Mouse (Mus musculus) hindbrain, postnatal 0 days (tissue): ENCODE results near the gene Elovl7. TPM values are rescaled to one million over a fixed set of nuclear protein-coding genes. Genes with fewer than 3 reads are reported as not detected.

Experiments
- ATAC-seq: fragments of 200-750 bp; cut with Nextera tagmentation; 2 replicates; pipeline ENCODE4 v1.8.0; 2017; ENCODE audit warnings: mild to moderate bottlenecking, moderate TSS enrichment, moderate library complexity
- DNase-seq: peaks from one replicate; pipeline ENCODE4 v3.0.0-alpha.2; 2015; ENCODE audit warnings: low spot score
- H3K27ac ChIP-seq: fragments of 300-500 bp; sonication (generic); 2 replicates; pipeline ENCODE4 v1.5.1; 2014; ENCODE audit warnings: mild to moderate bottlenecking
- H3K27me3 ChIP-seq: fragments of 300-500 bp; sonication (generic); 2 replicates; pipeline ENCODE4 v1.6.1; 2014; ENCODE audit warnings: low read length, mixed read lengths; ENCODE audit not compliant: insufficient read depth
- H3K36me3 ChIP-seq: fragments of 300-500 bp; sonication (generic); 2 replicates; pipeline ENCODE4 v1.6.1; 2014; ENCODE audit warnings: low read length, mixed read lengths; ENCODE audit not compliant: insufficient read depth
- H3K4me1 ChIP-seq: fragments of 300-500 bp; sonication (generic); 2 replicates; pipeline ENCODE4 v1.6.1; 2014; ENCODE audit warnings: antibody characterized with exemption, low read length, mixed read lengths; ENCODE audit not compliant: insufficient read depth
- H3K4me2 ChIP-seq: fragments of 300-500 bp; sonication (generic); 2 replicates; pipeline ENCODE4 v1.6.1; 2014; ENCODE audit warnings: low read depth, mild to moderate bottlenecking, low read length, moderate library complexity, mixed read lengths
- H3K4me3 ChIP-seq: fragments of 300-500 bp; sonication (generic); 2 replicates; pipeline ENCODE4 v1.5.1; 2014; ENCODE audit warnings: low read length
- H3K9ac ChIP-seq: fragments of 300-500 bp; sonication (generic); replicated peaks from 2 replicates; pipeline ENCODE4 v1.6.1; 2014; ENCODE audit warnings: mild to moderate bottlenecking, low read length, moderate library complexity, mixed read lengths
- H3K9me3 ChIP-seq: fragments of 300-500 bp; sonication (generic); 2 replicates; pipeline ENCODE4 v1.6.1; 2016; ENCODE audit warnings: low read length, mixed read lengths
- CTCF ChIP-seq: IDR thresholded peaks from 2 replicates; pipeline ENCODE4 v1.5.1; 2016; ENCODE audit warnings: antibody characterized with exemption, control low read depth, low read depth
- WGBS: fragments of 180-500 bp; shearing (Covaris S2); extraction: QIAGEN DNeasy Blood & Tissue Kit; methylation state at CpG from one replicate; pipeline ENCODE4 v1.1.7; 2014; 5-methylcytosine and 5-hydroxymethylcytosine counted together
- polyA plus RNA-seq: library from polyadenylated mRNA; unstranded; fragments of >200 nt; fragmentation: Nextera tagmentation; extraction: Ambion mirVana; gene quantifications from 2 replicates; pipeline ENCODE4 v1.2.1, GENCODE M21; 2015
- total RNA-seq: library from RNA; depleted of rRNA; stranded (reverse); fragments of >200 nt; gene quantifications from 2 replicates; pipeline ENCODE4 v1.2.3, GENCODE M21; 2014

The Elovl7 gene
- total and polyA plus RNA-seq, 2 experiments from 2014 or later, result 4.0 to 5.2 TPM

DNA sequence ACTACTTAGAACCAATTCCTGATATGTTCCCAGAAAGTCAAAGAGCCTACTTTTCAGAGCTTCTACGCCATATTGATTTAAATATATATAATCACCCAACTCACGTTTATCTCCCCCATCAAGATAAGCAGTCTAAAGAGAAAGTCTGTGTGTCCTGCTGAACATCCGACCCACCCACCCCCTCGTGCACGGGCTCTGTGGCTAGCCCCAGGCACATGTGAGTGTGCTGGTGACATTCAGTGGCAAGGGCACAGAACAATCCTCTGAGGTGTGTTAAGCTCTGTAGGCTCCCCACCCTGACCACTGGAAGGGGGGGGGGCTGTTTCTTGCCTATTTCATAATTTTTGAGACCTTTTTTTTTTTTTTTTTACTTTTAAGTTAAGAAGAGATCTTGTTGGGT lies 84.0 kb downstream of the Elovl7 start:
- no peak for TF ChIP-seq CTCF
- Histone ChIP-seq H3K9ac (no peak overlapping the region), H3K4me3 (no peak overlapping the region), H3K4me1 (no peaks in the 10 kb centered on the region), H3K27ac (no peak overlapping the region), H3K4me2 (no peak overlapping the region), H3K27me3 (no peaks in the 10 kb centered on the region), H3K9me3 (no peaks in the 10 kb centered on the region), H3K36me3 (no peaks in the 10 kb centered on the region)
- no peak for ATAC-seq
- 78% methylated on average over 5 of the region's 5 CpGs for WGBS
- no peak for DNase-seq

DNA sequence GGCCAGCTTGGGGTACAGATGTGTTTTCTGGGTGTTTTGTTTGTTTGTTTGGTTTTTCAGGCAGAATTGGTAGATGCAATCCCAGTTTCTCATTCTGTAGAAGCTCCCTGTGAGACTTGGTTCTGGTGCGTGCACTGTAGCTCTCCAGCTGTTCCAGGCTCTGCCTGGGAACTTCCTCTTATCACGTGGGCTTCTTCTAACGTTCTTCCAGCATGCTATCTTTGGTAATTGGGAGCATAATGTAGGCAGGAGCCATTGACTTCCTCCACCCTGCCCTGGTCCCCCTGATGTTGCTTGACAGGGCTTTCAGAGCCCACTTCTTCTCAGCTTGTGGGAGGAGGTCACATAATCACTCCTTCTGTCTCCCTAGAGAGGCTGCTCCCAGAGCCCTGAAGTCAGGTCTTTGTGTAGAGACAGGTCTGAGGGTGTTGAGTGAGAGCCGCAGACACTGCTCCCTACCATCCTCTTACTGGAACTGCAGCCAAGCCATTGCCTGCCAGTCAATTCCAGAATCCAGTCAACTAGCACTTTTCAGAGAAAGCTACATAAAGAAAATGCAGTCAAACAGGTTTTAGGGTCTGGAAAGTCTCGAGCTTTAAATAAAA lies 86.2 kb downstream of the Elovl7 start:
- Histone ChIP-seq H3K4me3 (no peak overlapping the region), H3K27me3 (no peaks in the 10 kb centered on the region), H3K4me1 (no peaks in the 10 kb centered on the region), H3K36me3 (no peaks in the 10 kb centered on the region), H3K4me2 (no peak overlapping the region), H3K9me3 (no peaks in the 10 kb centered on the region), H3K27ac (0 out of 2 replicates have a peak overlapping the region, but pooled peaks have one; percentile 51), H3K9ac (no peak overlapping the region)
- 28% methylated on average over 5 of the region's 5 CpGs for WGBS
- DNase-seq, result peak; percentile 26
- ATAC-seq, result no peak
- TF ChIP-seq CTCF, result peak; percentile 46

DNA sequence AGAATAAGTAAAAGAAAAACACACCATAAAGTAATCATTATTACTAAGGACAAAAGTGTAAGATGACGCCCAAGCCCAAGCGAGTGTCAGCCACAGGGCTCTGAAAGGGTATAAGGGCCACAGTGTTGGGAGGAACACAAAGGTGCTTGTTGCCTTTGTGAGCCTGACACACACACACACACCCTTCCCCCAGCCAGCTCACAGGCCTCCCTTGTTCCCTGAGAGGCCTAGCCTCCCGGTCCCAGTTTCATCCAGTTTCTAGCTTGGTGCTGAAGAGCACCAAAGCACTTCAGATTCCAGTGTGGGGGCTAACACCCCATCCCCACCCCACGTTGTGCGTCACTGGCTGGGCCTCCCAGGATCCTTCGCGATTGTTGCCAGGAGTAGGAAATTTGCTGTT lies 87.2 kb downstream of the Elovl7 start:
- Histone ChIP-seq H3K4me1 (no peaks in the 10 kb centered on the region), H3K27ac (no peak overlapping the region), H3K9ac (no peak overlapping the region), H3K9me3 (no peaks in the 10 kb centered on the region), H3K27me3 (no peaks in the 10 kb centered on the region), H3K4me2 (no peak overlapping the region), H3K4me3 (no peak overlapping the region), H3K36me3 (no peaks in the 10 kb centered on the region)
- no peak for TF ChIP-seq CTCF
- ATAC-seq, result peak; percentile 79; the same call in 1 of the 2 replicates
- 50% methylated on average over 7 of the region's 7 CpGs for WGBS
- DNase-seq, result peak; percentile 23

DNA sequence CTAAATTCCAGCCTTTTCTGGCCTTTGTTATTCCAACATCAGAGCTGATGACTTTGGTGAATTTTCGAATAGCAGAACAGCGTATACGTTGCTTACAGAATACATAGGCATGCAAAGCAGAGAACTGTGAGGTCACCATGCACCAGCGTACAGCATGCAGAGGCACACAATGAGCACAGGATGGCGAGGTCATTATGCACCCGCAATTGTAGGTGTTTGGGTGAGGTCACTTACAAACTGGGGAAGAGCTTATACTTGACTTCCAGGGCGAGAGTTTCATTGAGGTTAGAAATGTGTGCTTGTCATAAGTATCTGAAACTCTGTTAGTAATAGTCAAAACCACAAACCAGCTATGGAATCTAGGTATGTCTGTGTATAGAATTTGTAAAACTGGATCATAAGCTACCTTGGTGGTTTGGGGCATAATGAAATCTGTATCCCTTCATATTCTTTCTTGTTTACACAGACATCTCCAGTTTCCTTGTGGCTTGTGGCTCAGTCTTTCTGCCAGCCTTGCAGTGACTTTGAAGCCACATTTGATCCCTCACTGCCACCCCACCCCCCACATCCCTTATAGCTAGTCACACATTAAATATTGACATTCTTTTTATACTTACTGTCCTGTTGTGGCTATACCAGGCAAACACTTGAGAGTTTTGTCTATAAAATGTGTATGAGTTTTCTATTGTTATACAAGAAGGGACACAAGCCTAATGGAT lies 88.9 kb downstream of the Elovl7 start:
- Histone ChIP-seq H3K9me3 (no peaks in the 10 kb centered on the region), H3K4me1 (no peaks in the 10 kb centered on the region), H3K27me3 (no peaks in the 10 kb centered on the region), H3K4me3 (no peak overlapping the region), H3K4me2 (no peak overlapping the region), H3K36me3 (no peaks in the 10 kb centered on the region), H3K27ac (no peak overlapping the region), H3K9ac (no peak overlapping the region)
- WGBS, result 81% methylated on average over 7 of the region's 7 CpGs
- no peak for DNase-seq
- no peak for TF ChIP-seq CTCF
- ATAC-seq, result no peak

DNA sequence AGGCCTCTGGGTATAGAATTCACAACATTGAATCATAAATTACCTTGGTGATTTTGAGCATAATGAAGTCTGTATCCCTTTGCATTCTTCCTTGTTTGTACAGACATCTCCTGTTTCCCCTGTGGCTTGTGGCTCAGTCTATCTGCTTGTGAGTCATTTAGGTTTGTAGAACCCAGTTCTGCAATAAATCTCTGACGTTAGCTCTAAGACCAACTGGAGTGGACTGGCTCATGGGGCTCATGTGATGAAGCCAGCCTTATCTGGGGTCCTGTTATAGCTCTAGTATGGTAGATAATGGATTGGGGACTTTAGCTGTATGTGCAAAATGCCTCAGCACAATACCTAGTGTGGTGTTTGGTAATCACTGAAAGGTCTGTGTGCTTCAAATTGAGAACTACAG lies 89.6 kb downstream of the Elovl7 start:
- no peak for TF ChIP-seq CTCF
- no peak overlapping the region for H3K9ac ChIP-seq
- no peak overlapping the region for H3K4me3 ChIP-seq
- no peaks in the 10 kb centered on the region for H3K27me3 ChIP-seq
- no peaks in the 10 kb centered on the region for H3K4me1 ChIP-seq
- ATAC-seq, result no peak
- no peak overlapping the region for H3K4me2 ChIP-seq
- no peaks in the 10 kb centered on the region for H3K36me3 ChIP-seq
- WGBS, result 80% methylated on average over 1 of the region's 1 CpGs
- no peaks in the 10 kb centered on the region for H3K9me3 ChIP-seq
- no peak overlapping the region for H3K27ac ChIP-seq
- DNase-seq, result no peak

DNA sequence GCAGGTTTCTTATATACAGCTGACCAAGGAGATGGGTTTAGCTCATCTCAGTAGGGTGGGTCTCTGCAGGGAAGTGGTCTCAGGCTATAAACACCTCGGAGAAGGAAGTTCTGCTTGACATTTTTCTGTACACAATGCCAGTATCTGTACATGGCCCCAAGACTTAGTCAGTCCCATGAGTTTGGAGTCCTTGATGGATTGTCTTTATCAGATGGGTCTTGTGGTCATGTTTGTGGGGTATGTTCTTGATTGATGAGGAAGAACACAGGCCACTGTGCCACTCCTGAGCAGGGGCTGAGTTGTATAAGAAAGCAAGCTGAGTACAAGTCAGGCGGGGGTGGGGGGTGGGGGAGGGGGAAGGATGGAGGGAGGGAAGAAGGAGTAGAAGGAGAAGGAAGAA lies 90.5 kb downstream of the Elovl7 start:
- TF ChIP-seq CTCF, result no peak
- 37% methylated on average over 2 of the region's 2 CpGs for WGBS
- no peaks in the 10 kb centered on the region for H3K9me3 ChIP-seq
- no peaks in the 10 kb centered on the region for H3K4me1 ChIP-seq
- no peak overlapping the region for H3K4me2 ChIP-seq
- H3K9ac ChIP-seq, result no peak overlapping the region
- no peaks in the 10 kb centered on the region for H3K36me3 ChIP-seq
- H3K27ac ChIP-seq, result no peak overlapping the region
- ATAC-seq (no peak), DNase-seq (no peak)
- no peaks in the 10 kb centered on the region for H3K27me3 ChIP-seq
- no peak overlapping the region for H3K4me3 ChIP-seq
